8 mouse cellular contexts compared by ENCODE assay signal in genomic region chr13:49214454-49214853, GRCm38 (mm10). TPM values are rescaled to one million over a fixed set of nuclear protein-coding genes. Genes with fewer than 3 reads are reported as not detected.
DNase-seq lines count a peak whose midpoint lies in the region; ATAC-seq lines count a peak whose summit lies in the region.

No protein-coding gene starts in this region.

- no peaks in the 10 kb centered on the region for H3K9me3 ChIP-seq in forebrain, embryonic 13.5 days (replicated peaks)
- no peaks in the 10 kb centered on the region for H3K9me3 ChIP-seq in forebrain, embryonic 12.5 days
- H3K9me3 ChIP-seq in midbrain, embryonic 15.5 days, result no peaks in the 10 kb centered on the region
- no peaks in the 10 kb centered on the region for H3K9me3 ChIP-seq in midbrain, embryonic 11.5 days (ENCODE audit: control insufficient read depth, low read length)
- H3K9me3 ChIP-seq in hindbrain, embryonic 16.5 days (ENCODE audit: control insufficient read depth, low read length), result no peaks in the 10 kb centered on the region
- no peaks in the 10 kb centered on the region for H3K9me3 ChIP-seq in stomach, embryonic 16.5 days (replicated peaks; ENCODE audit: control insufficient read depth, low read length)

- H3K36me3 ChIP-seq in forebrain, embryonic 13.5 days (ENCODE audit: poor library complexity, severe bottlenecking), result no peaks in the 10 kb centered on the region
- no peaks in the 10 kb centered on the region for H3K36me3 ChIP-seq in forebrain, embryonic 12.5 days (replicated peaks)
- no peaks in the 10 kb centered on the region for H3K36me3 ChIP-seq in midbrain, embryonic 15.5 days (replicated peaks)
- no peaks in the 10 kb centered on the region for H3K36me3 ChIP-seq in midbrain, embryonic 11.5 days (ENCODE audit: control insufficient read depth, insufficient read depth, low read length)
- H3K36me3 ChIP-seq in hindbrain, embryonic 16.5 days (ENCODE audit: control insufficient read depth, insufficient read depth, low read length), result no peaks in the 10 kb centered on the region
- H3K36me3 ChIP-seq in stomach, embryonic 16.5 days (ENCODE audit: control insufficient read depth, insufficient read depth, low read length), result no peaks in the 10 kb centered on the region

- H3K27ac ChIP-seq in forebrain, embryonic 13.5 days, result no peak overlapping the region
- H3K27ac ChIP-seq in forebrain, embryonic 12.5 days, result no peak overlapping the region
- no peak overlapping the region for H3K27ac ChIP-seq in midbrain, embryonic 15.5 days
- H3K27ac ChIP-seq in midbrain, embryonic 11.5 days (ENCODE audit: low read depth, low read length), result no peak overlapping the region
- 0 out of 2 replicates have a peak overlapping the region, but pooled peaks have one; percentile 12 for H3K27ac ChIP-seq in hindbrain, embryonic 16.5 days (ENCODE audit: low read depth, low read length)
- H3K27ac ChIP-seq in stomach, embryonic 16.5 days (ENCODE audit: low read length), result no peak overlapping the region

- DNase-seq in midbrain, embryonic 11.5 days (ENCODE audit: low spot score, missing footprints), result no peak
- DNase-seq in kidney, adult 8-10 months, result no peak
- no peak for DNase-seq in thymus, postnatal 25 days

- 67% methylated on average over 3 of the region's 3 CpGs for WGBS in forebrain, embryonic 13.5 days
- 77% methylated on average over 3 of the region's 3 CpGs for WGBS in forebrain, embryonic 12.5 days
- 60% methylated on average over 3 of the region's 3 CpGs for WGBS in midbrain, embryonic 15.5 days
- 92% methylated on average over 3 of the region's 3 CpGs for WGBS in midbrain, embryonic 11.5 days
- 66% methylated on average over 3 of the region's 3 CpGs for WGBS in hindbrain, embryonic 16.5 days
- WGBS in stomach, embryonic 16.5 days, result 78% methylated on average over 3 of the region's 3 CpGs

- H3K9ac ChIP-seq in forebrain, embryonic 13.5 days, result no peak overlapping the region
- no peak overlapping the region for H3K9ac ChIP-seq in forebrain, embryonic 12.5 days
- no peak overlapping the region for H3K9ac ChIP-seq in midbrain, embryonic 15.5 days
- no peak overlapping the region for H3K9ac ChIP-seq in midbrain, embryonic 11.5 days (ENCODE audit: low read length)
- no peak overlapping the region for H3K9ac ChIP-seq in hindbrain, embryonic 16.5 days (ENCODE audit: low read depth, low read length)
- 0 out of 2 replicates have a peak overlapping the region, but pooled peaks have one; percentile 11 for H3K9ac ChIP-seq in stomach, embryonic 16.5 days (ENCODE audit: low read length)

- peak overlapping the region; percentile 92 for H3K4me2 ChIP-seq in forebrain, embryonic 13.5 days
- no peak overlapping the region; the same call in 1 of the 2 replicates for H3K4me2 ChIP-seq in forebrain, embryonic 12.5 days
- peak overlapping the region; percentile 78 for H3K4me2 ChIP-seq in midbrain, embryonic 15.5 days
- H3K4me2 ChIP-seq in midbrain, embryonic 11.5 days, result no peak overlapping the region
- H3K4me2 ChIP-seq in hindbrain, embryonic 16.5 days (ENCODE audit: low read length), result peak overlapping the region; percentile 90
- peak overlapping the region; percentile 59; the same call in 1 of the 2 replicates for H3K4me2 ChIP-seq in stomach, embryonic 16.5 days (ENCODE audit: low read depth, low read length)

- H3K4me3 ChIP-seq in forebrain, embryonic 13.5 days, result no peak overlapping the region
- H3K4me3 ChIP-seq in forebrain, embryonic 12.5 days (replicated peaks), result no peak overlapping the region
- no peak overlapping the region for H3K4me3 ChIP-seq in midbrain, embryonic 15.5 days
- H3K4me3 ChIP-seq in midbrain, embryonic 11.5 days (ENCODE audit: low read depth, low read length), result no peak overlapping the region
- no peak overlapping the region; the same call in 1 of the 2 replicates for H3K4me3 ChIP-seq in hindbrain, embryonic 16.5 days (ENCODE audit: low read length)
- no peak overlapping the region for H3K4me3 ChIP-seq in stomach, embryonic 16.5 days (replicated peaks; ENCODE audit: low read length)

- peaks cover 21% of the 10 kb centered on the region for H3K27me3 ChIP-seq in forebrain, embryonic 13.5 days
- H3K27me3 ChIP-seq in forebrain, embryonic 12.5 days, result peaks cover 39% of the 10 kb centered on the region
- peaks cover 12% of the 10 kb centered on the region for H3K27me3 ChIP-seq in midbrain, embryonic 15.5 days (replicated peaks)
- peaks cover 11% of the 10 kb centered on the region for H3K27me3 ChIP-seq in midbrain, embryonic 11.5 days (ENCODE audit: control insufficient read depth, insufficient read depth, low read length)
- H3K27me3 ChIP-seq in hindbrain, embryonic 16.5 days (replicated peaks; ENCODE audit: control insufficient read depth, insufficient read depth, low read length), result peaks cover 8% of the 10 kb centered on the region; the same call in 1 of the 2 replicates
- H3K27me3 ChIP-seq in stomach, embryonic 16.5 days (ENCODE audit: control insufficient read depth, insufficient read depth, low read length), result no peaks in the 10 kb centered on the region

- peaks cover 44% of the 10 kb centered on the region for H3K4me1 ChIP-seq in forebrain, embryonic 13.5 days
- H3K4me1 ChIP-seq in forebrain, embryonic 12.5 days, result peaks cover 51% of the 10 kb centered on the region
- H3K4me1 ChIP-seq in midbrain, embryonic 15.5 days, result peaks cover 39% of the 10 kb centered on the region
- H3K4me1 ChIP-seq in midbrain, embryonic 11.5 days (ENCODE audit: control insufficient read depth, insufficient read depth, low read length), result peaks cover 17% of the 10 kb centered on the region
- H3K4me1 ChIP-seq in hindbrain, embryonic 16.5 days (ENCODE audit: control insufficient read depth, insufficient read depth, low read depth, low read length), result peaks cover 35% of the 10 kb centered on the region
- peaks cover 28% of the 10 kb centered on the region for H3K4me1 ChIP-seq in stomach, embryonic 16.5 days (ENCODE audit: control insufficient read depth, insufficient read depth, low read length)

- ATAC-seq in forebrain, embryonic 13.5 days, result no peak
- no peak for ATAC-seq in forebrain, embryonic 12.5 days (ENCODE audit: low FRiP score)
- ATAC-seq in midbrain, embryonic 15.5 days (replicated peaks), result no peak
- ATAC-seq in midbrain, embryonic 11.5 days (ENCODE audit: low FRiP score), result no peak
- no peak for ATAC-seq in hindbrain, embryonic 16.5 days
- ATAC-seq in stomach, embryonic 16.5 days (ENCODE audit: insufficient read depth, low FRiP score), result no peak

RNA-seq across cellular contexts. Expression of gene Card19, which starts 1.4 kb away (rescaled TPM):
- 12.0 and 16.1 TPM in 2 replicates for polyA plus RNA-seq in forebrain, embryonic 13.5 days (2015; fragmentation: Nextera tagmentation; extraction: Ambion mirVana)
- 15.3 and 17.2 TPM in 2 replicates for polyA plus RNA-seq in forebrain, embryonic 12.5 days (2016; fragmentation: Nextera tagmentation; extraction: Ambion mirVana)
- 25.1 and 29.3 TPM in 2 replicates for polyA plus RNA-seq in midbrain, embryonic 15.5 days (2015; fragmentation: Nextera tagmentation; extraction: Ambion mirVana)
- polyA plus RNA-seq in midbrain, embryonic 11.5 days (2014; fragmentation: Nextera tagmentation; extraction: Ambion mirVana), result 17.1 and 18.0 TPM in 2 replicates
- polyA plus RNA-seq in hindbrain, embryonic 16.5 days (2015; fragmentation: Nextera tagmentation; extraction: Ambion mirVana), result 37.7 and 38.8 TPM in 2 replicates
- polyA plus RNA-seq in stomach, embryonic 16.5 days (2015; fragmentation: Nextera tagmentation; extraction: Ambion mirVana), result 55.7 and 56.4 TPM in 2 replicates

RNA-seq across cellular contexts. Expression of gene Ninj1, which starts 27.2 kb away (rescaled TPM):
- 15.5 and 16.7 TPM in 2 replicates for polyA plus RNA-seq in forebrain, embryonic 13.5 days (2015; fragmentation: Nextera tagmentation; extraction: Ambion mirVana)
- polyA plus RNA-seq in forebrain, embryonic 12.5 days (2016; fragmentation: Nextera tagmentation; extraction: Ambion mirVana), result 14.3 and 16.9 TPM in 2 replicates
- polyA plus RNA-seq in midbrain, embryonic 15.5 days (2015; fragmentation: Nextera tagmentation; extraction: Ambion mirVana), result 21.2 and 22.8 TPM in 2 replicates
- 17.5 TPM in 2 replicates for polyA plus RNA-seq in midbrain, embryonic 11.5 days (2014; fragmentation: Nextera tagmentation; extraction: Ambion mirVana)
- 35.5 and 40.2 TPM in 2 replicates for polyA plus RNA-seq in hindbrain, embryonic 16.5 days (2015; fragmentation: Nextera tagmentation; extraction: Ambion mirVana)
- polyA plus RNA-seq in stomach, embryonic 16.5 days (2015; fragmentation: Nextera tagmentation; extraction: Ambion mirVana), result 57.8 and 61.0 TPM in 2 replicates

RNA-seq across cellular contexts. Expression of gene Susd3, which starts 34.1 kb away (rescaled TPM):
- 0.37 and 0.66 TPM in 2 replicates for polyA plus RNA-seq in forebrain, embryonic 13.5 days (2015; fragmentation: Nextera tagmentation; extraction: Ambion mirVana)
- 0.69 and 0.84 TPM in 2 replicates for polyA plus RNA-seq in forebrain, embryonic 12.5 days (2016; fragmentation: Nextera tagmentation; extraction: Ambion mirVana)
- polyA plus RNA-seq in midbrain, embryonic 15.5 days (2015; fragmentation: Nextera tagmentation; extraction: Ambion mirVana), result 0.54 and 0.59 TPM in 2 replicates
- polyA plus RNA-seq in midbrain, embryonic 11.5 days (2014; fragmentation: Nextera tagmentation; extraction: Ambion mirVana), result 0.81 and 1.1 TPM in 2 replicates
- 0.56 and 0.85 TPM in 2 replicates for polyA plus RNA-seq in hindbrain, embryonic 16.5 days (2015; fragmentation: Nextera tagmentation; extraction: Ambion mirVana)
- polyA plus RNA-seq in stomach, embryonic 16.5 days (2015; fragmentation: Nextera tagmentation; extraction: Ambion mirVana), result 0.95 and 1.2 TPM in 2 replicates

Comparison
In these comparisons a context has a peak if more than half of its experiments do, and no peak if none do; other contexts are left out.
1. H3K4me2 ChIP-seq: peak in forebrain, embryonic 13.5 days (single experiment), midbrain, embryonic 15.5 days (single experiment), hindbrain, embryonic 16.5 days (single experiment) and stomach, embryonic 16.5 days (single experiment); none in forebrain, embryonic 12.5 days (single experiment) and midbrain, embryonic 11.5 days (single experiment).